Mouse (Mus musculus) hindbrain, embryonic 11.5 days (tissue): ENCODE results near the gene Bco2. TPM values are rescaled to one million over a fixed set of nuclear protein-coding genes. Genes with fewer than 3 reads are reported as not detected.
A peak's percentile ranks its signal among the peaks of the same experiment; 100 is the strongest.

Experiments used
- ATAC-seq: fragments of 200-750 bp; cut with Nextera tagmentation; 2 replicates; pipeline ENCODE4 v1.8.0; 2017; ENCODE audit warnings: mild to moderate bottlenecking, moderate TSS enrichment, moderate library complexity; ENCODE audit not compliant: low FRiP score
- DNase-seq: peaks from one replicate; pipeline ENCODE4 v3.0.0-alpha.2; 2015; ENCODE audit warnings: low spot score
- H3K27ac ChIP-seq: fragments of 300-500 bp; sonication (generic); 2 replicates; pipeline ENCODE4 v1.5.1; 2014; ENCODE audit warnings: mild to moderate bottlenecking, low read depth, low read length
- H3K27me3 ChIP-seq: fragments of 300-500 bp; sonication (generic); 2 replicates; pipeline ENCODE4 v1.6.1; 2014; ENCODE audit warnings: mild to moderate bottlenecking, low read length, moderate library complexity, mixed read lengths; ENCODE audit not compliant: control insufficient read depth, insufficient read depth
- H3K36me3 ChIP-seq: fragments of 300-500 bp; sonication (generic); 2 replicates; pipeline ENCODE4 v1.6.1; 2014; ENCODE audit warnings: mild to moderate bottlenecking, low read length, moderate library complexity, mixed read lengths; ENCODE audit not compliant: control insufficient read depth, insufficient read depth
- H3K4me1 ChIP-seq: fragments of 300-500 bp; sonication (generic); replicated peaks from 2 replicates; pipeline ENCODE4 v1.6.1; 2014; ENCODE audit warnings: low read length, mixed read lengths; ENCODE audit not compliant: control insufficient read depth, insufficient read depth
- H3K4me2 ChIP-seq: fragments of 300-500 bp; sonication (generic); replicated peaks from 2 replicates; pipeline ENCODE4 v1.6.1; 2014; ENCODE audit warnings: mild to moderate bottlenecking, low read depth, low read length
- H3K4me3 ChIP-seq: fragments of 300-500 bp; sonication (generic); 2 replicates; pipeline ENCODE4 v1.5.1; 2014; ENCODE audit warnings: low read depth, low read length
- H3K9ac ChIP-seq: fragments of 300-500 bp; sonication (generic); 2 replicates; pipeline ENCODE4 v1.6.1; 2014; ENCODE audit warnings: low read depth, low read length
- H3K9me3 ChIP-seq: fragments of 300-500 bp; sonication (generic); 2 replicates; pipeline ENCODE4 v1.6.1; 2016; ENCODE audit warnings: low read length; ENCODE audit not compliant: control insufficient read depth
- WGBS: fragments of 180-500 bp; shearing (Covaris S2); extraction: QIAGEN DNeasy Blood & Tissue Kit; methylation state at CpG from one replicate; pipeline ENCODE4 v1.1.7; 2014; 5-methylcytosine and 5-hydroxymethylcytosine counted together
- polyA plus RNA-seq: library from polyadenylated mRNA; unstranded; fragments of >200 nt; fragmentation: Nextera tagmentation; extraction: Ambion mirVana; gene quantifications from 2 replicates; pipeline ENCODE4 v1.2.1, GENCODE M21; 2014

Gene Bco2
- polyA plus RNA-seq, 1 experiment from 2014 or later = 0.20 TPM

- Histone ChIP-seq H3K4me3 (no peak overlapping the region), H3K27ac (no peak overlapping the region), H3K9ac (no peak overlapping the region), H3K9me3 (no peaks in the 10 kb centered on the region), H3K27me3 (no peaks in the 10 kb centered on the region), H3K36me3 (peaks cover 7% of the 10 kb centered on the region), H3K4me2 (no peak overlapping the region), H3K4me1 (no peaks in the 10 kb centered on the region)
- peak; percentile 62 for DNase-seq
- 80% methylated on average over 3 of the region's 3 CpGs for WGBS
- no peak for ATAC-seq
Observed at GRCm38 (mm10) chr9:50593544-50593943, 38.6 kb upstream of the Bco2 start.

GRCm38 (mm10) chr9:50592955-50593354 lies 38.0 kb upstream of the Bco2 start:
- Histone ChIP-seq H3K4me1 (no peaks in the 10 kb centered on the region), H3K4me2 (no peak overlapping the region), H3K9ac (no peak overlapping the region), H3K9me3 (no peaks in the 10 kb centered on the region), H3K27me3 (no peaks in the 10 kb centered on the region), H3K27ac (no peak overlapping the region), H3K4me3 (no peak overlapping the region), H3K36me3 (peaks cover 7% of the 10 kb centered on the region)
- ATAC-seq = no peak
- DNase-seq = no peak
- WGBS = 91% methylated on average over 9 of the region's 9 CpGs

GRCm38 (mm10) chr9:50590856-50591518 lies 36.0 kb upstream of the Bco2 start:
- Histone ChIP-seq H3K36me3 (no peaks in the 10 kb centered on the region), H3K27ac (no peak overlapping the region), H3K27me3 (no peaks in the 10 kb centered on the region), H3K4me3 (no peak overlapping the region), H3K9ac (no peak overlapping the region), H3K9me3 (no peaks in the 10 kb centered on the region), H3K4me2 (no peak overlapping the region), H3K4me1 (no peaks in the 10 kb centered on the region)
- DNase-seq (no peak), ATAC-seq (no peak)
- 79% methylated on average over 10 of the region's 10 CpGs for WGBS

GRCm38 (mm10) chr9:50586955-50587354 lies 32.0 kb upstream of the Bco2 start:
- WGBS = 88% methylated on average over 4 of the region's 4 CpGs
- H3K36me3 ChIP-seq = no peaks in the 10 kb centered on the region
- H3K27me3 ChIP-seq = no peaks in the 10 kb centered on the region
- no peak overlapping the region for H3K27ac ChIP-seq
- H3K9me3 ChIP-seq = no peaks in the 10 kb centered on the region
- H3K4me2 ChIP-seq = no peak overlapping the region
- H3K4me1 ChIP-seq = no peaks in the 10 kb centered on the region
- ATAC-seq = no peak
- no peak overlapping the region for H3K4me3 ChIP-seq
- no peak overlapping the region for H3K9ac ChIP-seq
- no peak for DNase-seq

- ATAC-seq (no peak), DNase-seq (no peak)
- Histone ChIP-seq H3K4me3 (no peak overlapping the region), H3K36me3 (no peaks in the 10 kb centered on the region), H3K27ac (no peak overlapping the region), H3K9ac (no peak overlapping the region), H3K27me3 (no peaks in the 10 kb centered on the region), H3K4me2 (no peak overlapping the region), H3K4me1 (no peaks in the 10 kb centered on the region), H3K9me3 (no peaks in the 10 kb centered on the region)
- WGBS = 84% methylated on average over 6 of the region's 6 CpGs
Observed at GRCm38 (mm10) chr9:50585145-50585818, 30.3 kb upstream of the Bco2 start.

- H3K9ac ChIP-seq = no peak overlapping the region
- no peaks in the 10 kb centered on the region for H3K9me3 ChIP-seq
- H3K27me3 ChIP-seq = no peaks in the 10 kb centered on the region
- H3K27ac ChIP-seq = no peak overlapping the region
- no peak for ATAC-seq
- no peak overlapping the region for H3K4me3 ChIP-seq
- no peak overlapping the region for H3K4me2 ChIP-seq
- H3K36me3 ChIP-seq = no peaks in the 10 kb centered on the region
- WGBS = 42% methylated on average over 4 of the region's 4 CpGs
- no peaks in the 10 kb centered on the region for H3K4me1 ChIP-seq
- DNase-seq = no peak
Observed at GRCm38 (mm10) chr9:50580370-50580769, 25.4 kb upstream of the Bco2 start.

GRCm38 (mm10) chr9:50569599-50570525 lies 14.9 kb upstream of the Bco2 start:
- WGBS = 80% methylated on average over 10 of the region's 10 CpGs
- no peak for DNase-seq
- no peaks in the 10 kb centered on the region for H3K4me1 ChIP-seq
- no peaks in the 10 kb centered on the region for H3K27me3 ChIP-seq
- H3K9me3 ChIP-seq = no peaks in the 10 kb centered on the region
- H3K4me2 ChIP-seq = no peak overlapping the region
- ATAC-seq = no peak
- H3K4me3 ChIP-seq = no peak overlapping the region
- H3K9ac ChIP-seq = no peak overlapping the region
- no peaks in the 10 kb centered on the region for H3K36me3 ChIP-seq
- no peak overlapping the region for H3K27ac ChIP-seq

- H3K4me1 ChIP-seq = no peaks in the 10 kb centered on the region
- no peak overlapping the region for H3K4me3 ChIP-seq
- DNase-seq (no peak), ATAC-seq (no peak)
- H3K27me3 ChIP-seq = no peaks in the 10 kb centered on the region
- H3K4me2 ChIP-seq = no peak overlapping the region
- H3K27ac ChIP-seq = no peak overlapping the region
- H3K9ac ChIP-seq = no peak overlapping the region
- H3K9me3 ChIP-seq = no peaks in the 10 kb centered on the region
- 91% methylated on average over 2 of the region's 2 CpGs for WGBS
- H3K36me3 ChIP-seq = no peaks in the 10 kb centered on the region
Observed at GRCm38 (mm10) chr9:50567881-50568280, 12.9 kb upstream of the Bco2 start.
